Mouse (Mus musculus) brain, embryonic 14.5 days (tissue): ENCODE measurements around the gene Mpz.

Source experiments
- CTCF ChIP-seq: fragments of 200-500 bp; IDR thresholded peaks from 2 replicates; pipeline ENCODE4 v1.5.1; 2012; ENCODE audit warnings: inconsistent platforms, mild to moderate bottlenecking, moderate library complexity, borderline replicate concordance; ENCODE audit not compliant: insufficient read depth, insufficient read length; ENCODE audit errors: extremely low read depth
- POLR2A ChIP-seq: fragments of 200-500 bp; IDR thresholded peaks from 2 replicates; pipeline ENCODE4 v1.6.1; 2012; ENCODE audit warnings: mild to moderate bottlenecking, inconsistent platforms, borderline replicate concordance; ENCODE audit not compliant: poor library complexity, insufficient read depth, insufficient read length, severe bottlenecking; ENCODE audit errors: extremely low read depth

DNA sequence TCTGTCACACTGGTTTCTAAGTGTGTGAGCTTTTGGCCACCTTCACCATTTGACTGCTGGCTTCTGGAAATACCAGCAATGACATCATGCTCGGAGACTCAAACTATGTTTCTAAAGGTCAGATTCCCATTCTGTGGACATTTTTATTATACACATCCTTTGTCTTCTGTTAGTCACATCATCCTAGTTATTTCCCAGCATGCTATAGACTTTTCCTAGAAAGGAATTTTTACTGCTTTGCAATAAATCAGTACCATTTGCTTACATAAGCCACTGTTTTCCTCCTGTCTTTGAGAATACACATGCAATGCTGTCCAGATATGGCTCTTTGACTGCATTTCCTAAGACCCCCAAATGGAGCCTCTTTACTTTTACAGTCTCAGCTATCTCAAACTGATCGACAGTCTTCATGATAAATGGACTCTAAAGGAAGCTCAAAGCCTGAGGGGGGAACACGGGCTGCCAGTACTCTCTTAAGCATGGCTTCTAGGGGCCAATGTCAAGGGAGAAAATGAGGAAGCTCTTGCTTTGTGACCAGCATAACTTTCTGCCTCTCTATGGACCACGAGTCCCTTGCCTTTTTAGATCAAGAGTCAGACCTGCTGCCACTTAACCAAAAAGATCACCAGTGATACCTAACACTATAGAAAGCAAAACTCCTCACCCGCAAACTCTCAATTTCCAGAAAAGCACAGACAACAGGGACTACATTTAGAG is 15.3 kb downstream of the Mpz start:
- TF ChIP-seq CTCF, result no peak
- TF ChIP-seq POLR2A, result no peak
